Mouse (Mus musculus) B cell, adult 67 days (primary cell): ENCODE data around the gene Lst1. TPM values are rescaled to one million over a fixed set of nuclear protein-coding genes. Genes with fewer than 3 reads are reported as not detected.

Source experiments
- total RNA-seq, 2 experiments: library from RNA; stranded (reverse); gene quantifications; 4 replicates each; pipeline ENCODE4 v1.2.4; 2023

Lst1 gene
- 10 to 100 TPM; 32.6 to 54.4 TPM for total RNA-seq

GRCm38 (mm10) chr17:35187959-35188610 is at the start of gene Lst1:
TSS of gene Lst1 (minus strand) at chr17:35188439.

GRCm38 (mm10) chr17:35235614-35236389 is 47.6 kb upstream of the Lst1 start, which contains the start of gene Nfkbil1:
TSS of gene Nfkbil1 (minus strand) at chr17:35235792.

GRCm38 (mm10) chr17:35233114-35233980 is 45.1 kb upstream of the Lst1 start, which contains the start of gene Atp6v1g2:
TSS of gene Atp6v1g2 (plus strand) at chr17:35233660.

GRCm38 (mm10) chr17:35220156-35220952 is 32.1 kb upstream of the Lst1 start, which contains the start of gene Gm16181:
TSS of gene Gm16181 (plus strand) at chr17:35220834.

GRCm38 (mm10) chr17:35204494-35205379 is 16.5 kb upstream of the Lst1 start, which contains the start of gene Lta:
TSS of gene Lta (minus strand) at chr17:35205351.

GRCm38 (mm10) chr17:35201787-35202186 is 13.5 kb upstream of the Lst1 start, which contains the start of gene Tnf:
TSS of gene Tnf (minus strand) at chr17:35202007.

GRCm38 (mm10) chr17:35193881-35194843 is 5.9 kb upstream of the Lst1 start, which contains the start of gene Ltb:
TSS of gene Ltb (plus strand) at chr17:35194439.

GRCm38 (mm10) chr17:35175968-35176367 is 12.3 kb downstream of the Lst1 start, which contains the start of gene Aif1:
TSS of gene Aif1 (minus strand) at chr17:35176068.

GRCm38 (mm10) chr17:35164568-35165450 is 23.4 kb downstream of the Lst1 start, which contains the start of gene Prrc2a:
TSS of gene Prrc2a (minus strand) at chr17:35164897.

Other genes with a start within 250 kb of the Lst1 start
- 100 to 1,000 TPM in 1 of 2 experiments, 1 to 10 TPM in 1; 9.1 to 108 TPM for gene Hspa1b, start 229.2 kb downstream of the Lst1 start, total RNA-seq
- gene Gm20481, start 218.5 kb downstream of the Lst1 start, total RNA-seq: not detected
- 10 to 100 TPM in 1 of 2 experiments, 1 to 10 TPM in 1; 3.8 to 37.9 TPM for gene Hspa1a, start 216.3 kb downstream of the Lst1 start, total RNA-seq
- gene Hspa1l, start 215.7 kb downstream of the Lst1 start, total RNA-seq: not detected
- gene Lsm2, start 206.6 kb downstream of the Lst1 start, total RNA-seq: 10 to 100 TPM; 32.1 to 32.7 TPM
- gene Vars, start 187.5 kb downstream of the Lst1 start, total RNA-seq: 100 to 1,000 TPM; 290 to 310 TPM
- gene Vwa7, start 171.9 kb downstream of the Lst1 start, total RNA-seq: under 1 TPM; 0.50 to 0.75 TPM
- 1 to 10 TPM; 4.8 to 5.7 TPM for gene Sapcd1, start 160.4 kb downstream of the Lst1 start, total RNA-seq
- gene Msh5, start 141.7 kb downstream of the Lst1 start, total RNA-seq: 10 to 100 TPM in 1 of 2 experiments, 1 to 10 TPM in 1; 9.7 to 13.8 TPM
- gene Clic1, start 138.5 kb downstream of the Lst1 start, total RNA-seq: 100 to 1,000 TPM; 210 to 218 TPM
- gene Ddah2, start 129.4 kb downstream of the Lst1 start, total RNA-seq: 1 to 10 TPM; 3.4 to 5.2 TPM
- gene Ly6g6c, start 123.1 kb downstream of the Lst1 start, total RNA-seq: not detected
- gene Mpig6b, start 122.3 kb downstream of the Lst1 start, total RNA-seq: not detected
- gene Ly6g6e, start 111.5 kb downstream of the Lst1 start, total RNA-seq: not detected
- not detected for gene Ly6g6d, start 110.4 kb downstream of the Lst1 start, total RNA-seq
- gene Ly6g6f, start 102.8 kb downstream of the Lst1 start, total RNA-seq: not detected
- gene Abhd16a, start 99.2 kb downstream of the Lst1 start, total RNA-seq: 10 to 100 TPM; 71.6 to 74.8 TPM
- gene Ly6g5c, start 80.2 kb downstream of the Lst1 start, total RNA-seq: not detected
- gene Ly6g5b, start 73.0 kb downstream of the Lst1 start, total RNA-seq: 1 to 10 TPM; 1.5 to 1.7 TPM
- gene Gpank1, start 67.0 kb downstream of the Lst1 start, total RNA-seq: 10 to 100 TPM; 31.1 to 34.0 TPM
- 100 to 1,000 TPM; 126 to 147 TPM for gene Csnk2b, start 66.4 kb downstream of the Lst1 start, total RNA-seq
- gene D17H6S53E, start 62.1 kb downstream of the Lst1 start, total RNA-seq: 10 to 100 TPM; 16.6 to 25.1 TPM
- under 1 TPM; 0.56 to 0.93 TPM for gene Apom, start 56.4 kb downstream of the Lst1 start, total RNA-seq
- gene Bag6, start 53.3 kb downstream of the Lst1 start, total RNA-seq: 100 to 1,000 TPM; 412 to 463 TPM
- gene Prrc2a, start 23.5 kb downstream of the Lst1 start, total RNA-seq: 100 to 1,000 TPM; 364 to 379 TPM
- 1 to 10 TPM; 1.7 to 5.1 TPM for gene Aif1, start 12.4 kb downstream of the Lst1 start, total RNA-seq
- gene Ltb, start 6.0 kb upstream of the Lst1 start, total RNA-seq: 100 to 1,000 TPM; 669 to 686 TPM
- 10 to 100 TPM in 1 of 2 experiments, 1 to 10 TPM in 1; 9.6 to 14.5 TPM for gene Tnf, start 13.6 kb upstream of the Lst1 start, total RNA-seq
- gene Lta, start 16.9 kb upstream of the Lst1 start, total RNA-seq: 10 to 100 TPM; 45.0 to 61.0 TPM
- not detected for gene Gm16181, start 32.4 kb upstream of the Lst1 start, total RNA-seq
- gene Atp6v1g2, start 45.2 kb upstream of the Lst1 start, total RNA-seq: 1 to 10 TPM; 1.2 to 2.9 TPM
- gene Nfkbil1, start 47.4 kb upstream of the Lst1 start, total RNA-seq: 10 to 100 TPM; 11.2 to 16.2 TPM
- 100 to 1,000 TPM; 440 to 473 TPM for gene Ddx39b, start 53.3 kb upstream of the Lst1 start, total RNA-seq
- gene H2-D1, start 74.3 kb upstream of the Lst1 start, total RNA-seq: 1,000 to 10,000 TPM; 1,708 to 1,769 TPM
- gene H2-Q1, start 132.0 kb upstream of the Lst1 start, total RNA-seq: 10 to 100 TPM in 1 of 2 experiments, 1 to 10 TPM in 1; 9.7 to 10.1 TPM
- gene H2-Q2, start 153.8 kb upstream of the Lst1 start, total RNA-seq: 1 to 10 TPM; 8.2 to 8.9 TPM
- 100 to 1,000 TPM; 285 to 307 TPM for gene H2-Q4, start 191.2 kb upstream of the Lst1 start, total RNA-seq
- 100 to 1,000 TPM; 249 to 254 TPM for gene H2-Q6, start 236.4 kb upstream of the Lst1 start, total RNA-seq